Mouse (Mus musculus) urinary bladder, adult 2 months (tissue): ENCODE measurements around the gene Tead3. TPM values are rescaled to one million over a fixed set of nuclear protein-coding genes. Genes with fewer than 3 reads are reported as not detected.
A peak's percentile ranks its signal among the peaks of the same experiment; 100 is the strongest.
"Not testable (repeated sequence)": the region's sequence is repeated elsewhere in the genome, so short reads cannot be mapped to it uniquely, and the experiment has no call there.

Experiments used
- DNase-seq: peaks from one replicate; pipeline ENCODE4 v3.0.0; 2022; ENCODE audit warnings: low spot score
- polyA plus RNA-seq: library from polyadenylated mRNA; depleted of rRNA; stranded (reverse); fragments of >200 nt; gene quantifications from 2 replicates; pipeline ENCODE4 v1.2.3, GENCODE M21; 2012

The Tead3 gene
- polyA plus RNA-seq, 1 experiment = 41.6 TPM

- no peak for DNase-seq
Measured at GRCm38 (mm10) chr17:28360531-28361277, 10.1 kb upstream of the Tead3 start.

- DNase-seq = not testable (repeated sequence)
Measured at GRCm38 (mm10) chr17:28358576-28359261, 8.1 kb upstream of the Tead3 start.

DNA sequence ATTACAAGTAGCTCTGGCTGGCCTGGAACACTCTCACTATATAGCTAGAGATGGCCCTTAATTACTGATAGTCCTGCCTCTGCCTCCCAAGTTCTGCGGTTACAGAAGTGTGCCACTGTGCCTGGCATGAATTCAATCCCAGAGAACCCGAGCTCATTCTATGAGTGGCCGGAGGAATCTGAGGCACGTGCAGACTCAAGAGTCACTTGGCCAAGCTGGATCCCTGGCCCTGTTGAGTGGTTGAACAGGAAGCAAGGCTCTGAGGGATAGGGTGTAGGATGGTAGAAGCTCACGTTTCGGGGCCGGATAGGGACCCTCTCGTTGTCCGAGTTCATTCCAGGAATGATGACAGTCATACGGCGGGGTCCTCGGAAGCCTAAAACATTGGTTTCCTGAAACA, 5.3 kb upstream of the Tead3 start:
- no peak for DNase-seq

DNA sequence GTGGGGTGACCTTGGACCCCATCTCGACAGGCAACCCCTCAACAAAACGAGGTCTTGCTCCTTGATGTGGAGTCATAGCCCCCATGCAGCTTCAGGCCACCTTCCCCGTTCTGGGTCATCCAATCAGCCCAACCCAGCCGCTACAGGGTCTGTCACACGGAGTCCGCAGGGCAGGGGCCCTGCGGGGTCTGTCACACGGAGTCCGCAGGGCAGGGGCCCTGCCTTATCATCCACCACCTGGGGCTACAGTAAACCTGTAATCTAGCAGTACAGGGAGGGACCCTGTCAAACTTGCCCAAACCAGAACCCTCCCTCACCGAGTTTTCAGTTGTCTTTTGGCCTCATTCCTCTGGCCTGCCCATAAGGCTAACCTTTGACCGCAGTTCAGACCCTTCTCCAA, 1.4 kb upstream of the Tead3 start:
- DNase-seq = no peak

DNA sequence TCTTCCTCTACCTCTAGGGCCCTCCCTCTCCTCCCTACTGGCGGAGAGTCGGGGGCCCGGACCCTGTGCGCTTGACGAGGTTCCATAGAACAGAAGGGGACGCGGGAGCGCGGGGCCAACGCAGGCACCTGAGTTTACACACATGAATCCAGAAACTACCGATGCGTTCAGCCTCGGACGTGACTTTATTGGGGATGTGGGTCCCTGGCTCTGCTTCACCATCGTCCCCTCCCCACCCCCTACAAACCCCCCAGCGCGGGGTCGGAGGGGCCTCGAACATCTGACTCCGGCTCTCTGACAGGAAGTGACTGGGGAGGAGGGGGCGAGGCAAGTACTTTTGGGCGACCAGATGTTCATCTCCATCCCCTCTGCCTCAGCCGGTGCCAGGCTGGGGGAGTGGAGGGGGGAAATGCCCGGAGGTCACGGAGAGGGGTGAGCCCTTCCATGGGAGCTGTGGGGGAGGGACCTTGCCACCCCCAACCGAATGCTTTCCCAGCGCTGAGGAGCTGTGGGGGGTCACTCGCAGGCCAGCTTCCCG, 805 bp upstream of the Tead3 start:
- DNase-seq = no peak

DNA sequence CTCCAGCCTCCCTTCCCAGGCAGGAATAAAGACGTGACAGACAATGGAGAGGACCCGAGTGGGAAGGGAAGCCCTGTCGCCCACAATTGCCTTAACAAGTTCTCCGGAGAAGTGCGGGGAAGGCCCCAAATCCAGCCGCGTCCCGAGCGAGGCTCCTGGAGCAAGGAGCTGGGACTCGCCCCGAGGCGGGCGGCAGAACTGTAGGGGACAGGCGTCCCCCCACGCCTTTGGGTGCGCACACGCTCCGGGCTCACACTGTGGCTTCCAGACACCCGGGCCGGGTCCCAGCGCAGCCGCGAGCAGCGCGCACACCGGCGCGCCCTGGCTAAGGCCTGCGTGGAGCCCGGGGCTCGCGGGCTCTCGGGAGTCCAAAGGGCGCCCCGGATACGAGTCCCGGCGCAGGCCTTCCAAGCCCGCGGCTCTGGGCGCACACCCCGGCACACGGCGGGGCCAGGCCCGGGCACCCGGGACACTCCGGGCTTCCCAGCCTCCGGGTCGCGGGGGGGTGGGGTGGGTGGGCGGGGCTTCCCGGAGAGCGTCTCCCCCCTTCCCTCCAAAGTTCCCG, 634 bp downstream of the Tead3 start:
- DNase-seq = no peak

- DNase-seq = no peak
Measured at GRCm38 (mm10) chr17:28349264-28349880, 1.2 kb downstream of the Tead3 start.

- no peak for DNase-seq
Measured at GRCm38 (mm10) chr17:28348211-28348610, 2.4 kb downstream of the Tead3 start.

DNA sequence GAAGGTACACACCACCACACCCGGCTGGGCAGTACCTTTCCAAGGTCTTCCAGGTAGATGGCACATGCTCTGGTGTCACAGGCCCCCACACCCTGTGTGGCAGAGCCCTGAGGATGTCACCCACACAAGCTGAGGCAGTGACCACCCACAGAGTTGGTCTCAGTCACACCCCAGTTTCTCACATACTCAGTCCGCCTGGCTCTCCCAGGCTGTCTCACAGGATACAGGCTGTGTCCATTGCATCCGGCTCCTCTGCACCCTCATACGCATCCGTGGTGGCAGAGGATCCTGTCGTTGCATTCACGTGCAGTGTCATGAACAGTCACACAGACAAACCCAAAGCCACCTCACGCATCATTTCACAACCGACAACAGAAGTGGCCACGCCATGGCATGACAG, 3.3 kb downstream of the Tead3 start:
- DNase-seq = no peak

DNA sequence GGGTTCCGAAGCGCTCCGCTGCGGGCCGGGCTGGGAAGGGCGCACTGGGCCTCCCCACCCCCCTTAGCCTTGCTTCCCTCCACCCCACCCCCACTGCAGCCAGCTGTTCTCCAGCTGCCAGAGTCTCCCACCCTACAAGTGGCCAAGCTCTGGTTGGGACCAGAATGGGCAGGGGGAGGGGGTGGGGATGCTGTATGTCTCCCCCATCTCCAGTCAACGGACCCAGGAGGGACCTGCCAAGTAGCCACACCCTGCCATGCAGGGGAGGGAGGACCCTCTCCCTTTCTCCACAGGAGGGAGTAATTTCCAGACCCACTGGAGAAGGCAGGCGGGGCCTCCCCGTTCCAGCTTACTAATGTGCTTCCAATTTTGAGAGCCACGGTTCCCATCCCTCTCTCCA, 4.7 kb downstream of the Tead3 start:
- no peak for DNase-seq

- no peak for DNase-seq
Measured at GRCm38 (mm10) chr17:28345271-28345721, 5.3 kb downstream of the Tead3 start.

DNA sequence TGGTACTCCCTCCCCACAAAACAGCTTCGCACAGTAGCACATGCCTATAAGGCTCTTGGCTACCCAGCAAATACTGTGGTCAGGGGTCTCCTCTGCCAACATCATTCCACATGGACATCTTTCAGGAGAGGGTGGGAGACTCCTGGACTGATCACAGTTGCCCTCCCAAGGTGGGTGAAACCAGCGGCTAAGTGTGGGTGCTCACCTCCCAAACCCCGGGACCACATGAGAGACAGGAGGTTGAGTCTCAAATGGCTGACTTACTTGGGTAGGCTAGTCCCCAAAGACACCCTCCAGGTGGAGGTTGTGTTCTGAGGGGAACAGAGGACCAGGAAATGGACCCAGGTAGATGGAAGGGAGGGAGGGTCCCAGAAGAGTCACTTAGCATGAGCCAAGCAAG, 5.9 kb downstream of the Tead3 start:
- DNase-seq = no peak

DNA sequence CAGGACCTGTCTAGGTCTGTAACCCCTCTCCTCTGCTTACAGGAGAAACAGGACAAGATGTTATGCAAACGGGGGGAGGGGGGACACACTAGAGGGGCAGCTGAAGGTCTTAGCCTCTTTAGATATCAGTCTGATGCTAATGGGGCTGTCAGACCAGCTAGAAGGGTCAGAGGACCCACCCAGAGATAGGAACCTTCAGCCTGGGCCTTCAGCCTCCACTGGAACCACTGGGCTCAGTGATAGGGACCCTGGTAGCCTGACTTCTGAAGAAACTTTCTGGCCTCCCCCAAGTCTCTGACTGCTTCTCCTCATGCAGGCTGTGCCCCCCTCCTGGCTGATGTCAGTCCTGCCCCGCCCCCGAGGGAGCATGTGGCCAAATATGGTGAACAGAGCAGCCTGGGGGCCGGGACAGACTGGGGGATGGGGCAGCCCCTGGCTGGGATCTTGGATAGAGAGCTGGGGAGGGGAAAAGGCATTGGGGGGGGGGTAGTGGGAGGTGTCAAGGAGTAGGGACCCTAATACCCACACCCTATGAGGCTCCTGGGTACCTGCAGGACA, 6.5 kb downstream of the Tead3 start:
- no peak for DNase-seq

GRCm38 (mm10) chr17:28341091-28341490, 9.5 kb downstream of the Tead3 start:
- DNase-seq = peak; percentile 97

- no peak for DNase-seq
Measured at GRCm38 (mm10) chr17:28340578-28340977, 10.0 kb downstream of the Tead3 start.

DNA sequence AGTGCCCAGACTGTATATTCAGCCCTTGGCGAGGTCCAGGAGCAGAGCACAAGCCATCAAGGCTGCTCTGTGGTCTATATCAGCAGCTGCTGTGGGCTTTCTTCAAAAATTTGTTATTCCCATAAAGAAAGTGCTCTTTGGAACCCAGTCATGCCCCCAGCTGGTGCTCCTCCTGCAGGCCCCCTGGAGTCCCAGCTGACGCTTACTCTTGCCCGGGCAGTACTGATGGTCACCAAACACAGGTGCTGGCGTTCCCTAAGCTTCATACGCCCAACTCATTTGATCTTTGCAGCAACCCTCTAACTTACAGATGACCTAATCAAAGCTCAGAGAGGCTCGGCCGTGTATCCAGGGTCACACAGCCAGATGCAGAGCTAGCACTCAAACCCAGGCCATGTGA, 13.1 kb downstream of the Tead3 start:
- no peak for DNase-seq

- no peak for DNase-seq
Measured at GRCm38 (mm10) chr17:28335267-28335666, 15.3 kb downstream of the Tead3 start.

DNA sequence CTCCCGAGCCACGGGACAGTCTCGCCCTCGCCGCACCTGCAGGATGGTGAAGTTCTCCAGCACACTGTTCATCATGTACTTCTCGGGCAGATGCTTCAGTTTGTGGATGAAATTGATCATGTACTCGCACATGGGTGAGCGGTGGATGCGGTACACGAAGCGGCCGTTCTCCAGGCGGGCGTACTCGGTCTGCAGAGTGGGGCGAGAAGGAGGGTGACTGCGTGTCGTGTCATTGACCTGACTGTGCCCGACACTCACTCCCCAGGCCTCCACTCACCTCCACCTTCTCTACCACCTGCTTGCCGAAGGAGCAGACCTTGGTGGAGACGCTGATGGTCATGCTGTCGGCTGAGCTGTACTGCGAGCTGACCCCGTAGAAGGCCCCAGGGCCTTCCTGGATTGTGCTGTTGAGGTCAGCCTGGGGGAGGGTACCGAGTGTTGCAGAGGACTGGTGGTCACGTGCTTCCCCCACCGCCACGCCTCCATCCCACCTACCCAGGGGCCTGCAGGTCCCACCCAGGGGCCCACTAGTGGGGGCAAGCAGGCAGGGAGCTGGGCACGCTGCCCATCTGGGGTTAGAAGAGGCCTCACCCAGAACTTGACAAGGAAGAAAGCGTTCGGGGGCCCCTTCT, 17.6 kb downstream of the Tead3 start:
- DNase-seq = no peak

GRCm38 (mm10) chr17:28332113-28332914, 18.3 kb downstream of the Tead3 start:
- no peak for DNase-seq

DNA sequence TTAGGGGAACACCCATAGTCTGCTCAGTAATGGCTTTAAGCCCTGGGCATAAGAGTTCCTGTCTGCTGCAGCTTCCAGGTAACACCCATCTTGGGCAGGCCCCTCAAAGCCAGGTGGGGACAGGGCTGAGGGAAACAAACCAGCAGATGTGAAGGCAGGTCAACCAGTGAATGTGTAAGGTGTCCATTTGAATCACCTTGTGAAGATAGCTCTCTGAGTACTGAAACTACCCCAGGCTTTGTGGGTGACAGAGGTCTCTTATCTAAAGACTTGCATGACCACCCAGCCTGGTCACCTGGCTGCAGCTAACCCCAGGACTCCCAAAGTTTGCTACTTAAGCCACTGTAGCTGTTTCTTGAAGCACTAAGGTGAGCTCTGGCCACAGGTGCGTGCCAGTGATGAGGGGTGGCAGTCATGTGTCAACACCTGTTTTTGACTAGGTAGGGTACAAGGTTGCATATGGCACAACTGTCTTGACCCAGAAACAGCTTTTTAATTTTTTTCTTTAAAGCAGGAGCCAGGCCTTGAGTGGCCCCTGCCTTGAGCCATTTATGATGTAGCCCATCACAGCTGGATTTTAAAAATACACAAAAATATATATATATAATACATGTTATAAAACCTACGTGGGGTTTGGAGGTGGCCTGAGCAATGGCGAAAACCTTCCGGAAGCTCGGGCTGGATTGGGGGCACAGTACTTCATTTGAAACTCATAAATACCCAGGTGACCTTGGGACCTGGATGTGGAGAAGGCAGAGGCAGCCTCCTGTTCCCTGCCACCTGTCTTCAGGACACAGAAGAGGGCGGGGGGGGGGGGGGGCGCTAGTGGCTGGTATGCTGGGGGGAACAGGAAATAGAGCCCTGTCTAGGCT, 19.1 kb downstream of the Tead3 start:
- no peak for DNase-seq
